Mouse (Mus musculus): ENCODE measurements around the gene Surf2. TPM values are rescaled to one million over a fixed set of nuclear protein-coding genes. Genes with fewer than 3 reads are reported as not detected.

Surf2 gene
- total and polyA plus RNA-seq, 3 experiments: 28.7 to 77.1 (median 43.9) TPM

DNA sequence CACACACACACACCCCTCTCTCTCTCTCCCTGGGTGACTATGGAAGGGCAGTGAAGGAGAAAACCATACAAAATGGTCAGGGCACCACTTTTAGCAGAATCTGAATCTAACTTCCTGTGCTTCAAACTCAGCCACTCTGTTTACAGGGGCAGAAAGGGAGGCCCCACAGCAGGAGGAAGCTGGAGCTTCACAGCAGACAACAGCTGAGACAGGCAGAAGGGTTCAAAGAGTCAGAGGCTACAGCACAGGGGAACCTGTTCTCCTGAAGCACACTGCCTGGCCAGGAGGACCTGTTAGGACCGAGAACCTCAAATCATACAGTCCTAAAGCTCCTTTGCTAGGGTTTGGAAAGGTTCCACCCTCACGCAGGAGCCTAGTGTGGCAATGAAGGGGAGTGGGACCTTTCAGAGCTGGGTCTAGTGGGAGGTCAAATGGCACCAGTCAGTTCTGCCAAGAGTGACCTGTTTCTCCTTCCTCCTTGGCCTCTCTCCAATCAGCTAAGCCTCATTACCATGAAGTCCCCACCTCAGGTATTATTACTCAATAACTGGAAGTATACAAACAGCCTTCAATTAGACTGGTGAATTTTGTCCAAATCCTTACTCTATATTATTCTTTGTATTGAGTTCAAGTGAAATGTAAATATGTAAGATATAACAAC is 38.7 kb downstream of the Surf2 start:
- in situ Hi-C loops (cut with MboI; ENCODE audit: low pct_ligation_motif_present, low pct_unique_long_range_greater_than_20kb, low sequenced_read_pairs) (no loop called here), dilution Hi-C loops (cut with MboI; ENCODE audit: extremely low pct_ligation_motif_present, extremely low pct_unique_long_range_greater_than_20kb, low sequenced_read_pairs) (no loop called here)
- Histone ChIP-seq H3K27ac (ENCODE audit: insufficient read depth, low read depth) (no peak overlapping the region), H3K4me2 (ENCODE audit: insufficient read depth, low read depth, poor library complexity, severe bottlenecking) (no peak overlapping the region), H3K27me3 (replicated peaks) (no peaks in the 10 kb centered on the region), H3K9me3 (replicated peaks; ENCODE audit: low read length) (no peaks in the 10 kb centered on the region), H3K4me1 (ENCODE audit: control insufficient read depth in 1 of 2, insufficient read depth in 2 of 2) (peaks cover 0 to 5% of the 10 kb centered on the region in 2 experiments; a peak in 1 of 4 replicates), H3K4me3 (replicated peaks in 1 of 3; ENCODE audit: low read depth in 2 of 3, low read length in 2 of 3, poor library complexity in 1 of 3) (no peak overlapping the region), H3K9ac (ENCODE audit: insufficient read depth, low read depth) (no peak overlapping the region), H3K79me2 (replicated peaks; ENCODE audit: control insufficient read depth, extremely low read depth, insufficient read depth, poor library complexity, severe bottlenecking) (no peaks in the 10 kb centered on the region), H3K36me3 (replicated peaks in 1 of 2; ENCODE audit: control insufficient read depth in 1 of 2, insufficient read depth in 1 of 2, low read length in 1 of 2) (peaks cover 71 to 92% of the 10 kb centered on the region in 2 experiments)
- no peak for DNase-seq (ENCODE audit: extremely low read depth)
- TF ChIP-seq E2F4 (IDR thresholded peaks at IDR 0.05; ENCODE audit: insufficient replicate concordance, low read depth, low read length) (no peak), POLR2AphosphoS2 (IDR thresholded peaks at IDR 0.05; ENCODE audit: low read depth, low read length) (no peak)

DNA sequence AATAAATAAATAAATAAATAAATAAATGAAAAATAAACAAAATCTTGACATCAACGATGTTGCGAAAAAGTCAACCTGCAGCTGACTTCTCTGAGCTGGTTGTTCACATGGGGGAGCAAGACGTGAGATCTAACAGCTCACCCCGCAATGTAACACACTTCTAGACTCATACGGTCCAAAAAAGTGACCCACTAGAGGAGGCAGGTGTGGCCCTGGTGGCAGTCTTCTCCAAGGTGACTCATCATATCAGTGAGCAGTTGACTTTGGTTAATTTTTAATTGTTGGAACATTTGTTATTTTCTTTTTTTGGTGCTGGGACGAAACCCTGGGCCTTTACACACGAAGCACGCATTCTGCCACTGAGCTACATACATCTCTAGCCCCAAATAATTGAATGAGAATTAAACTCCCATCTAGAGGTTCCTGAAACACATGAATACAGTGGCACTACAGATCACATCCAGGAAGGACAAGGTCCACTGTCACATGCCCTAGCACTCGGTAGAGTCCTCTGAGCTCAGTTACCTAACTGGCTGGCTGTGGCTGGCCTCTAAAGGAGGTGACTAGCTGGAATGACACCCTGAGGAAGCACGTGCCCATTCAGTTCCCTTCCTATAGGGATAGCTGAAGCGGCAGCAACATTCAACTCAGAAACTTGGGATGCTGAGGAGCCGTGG is 40.8 kb downstream of the Surf2 start:
- in situ Hi-C loops (cut with MboI; ENCODE audit: low pct_ligation_motif_present, low pct_unique_long_range_greater_than_20kb, low sequenced_read_pairs): no loop called here
- Histone ChIP-seq H3K4me2 (ENCODE audit: insufficient read depth, low read depth, poor library complexity, severe bottlenecking) (no peak overlapping the region), H3K27ac (ENCODE audit: insufficient read depth, low read depth) (no peak overlapping the region), H3K4me3 (replicated peaks in 1 of 3; ENCODE audit: low read depth in 2 of 3, low read length in 2 of 3, poor library complexity in 1 of 3) (no peak overlapping the region), H3K36me3 (replicated peaks in 1 of 2; ENCODE audit: control insufficient read depth in 1 of 2, insufficient read depth in 1 of 2, low read length in 1 of 2) (peaks cover 77 to 92% of the 10 kb centered on the region in 2 experiments), H3K9ac (ENCODE audit: insufficient read depth, low read depth) (no peak overlapping the region), H3K79me2 (replicated peaks; ENCODE audit: control insufficient read depth, extremely low read depth, insufficient read depth, poor library complexity, severe bottlenecking) (peaks cover 3% of the 10 kb centered on the region), H3K9me3 (replicated peaks; ENCODE audit: low read length) (no peaks in the 10 kb centered on the region), H3K27me3 (replicated peaks) (no peaks in the 10 kb centered on the region), H3K4me1 (ENCODE audit: control insufficient read depth in 1 of 2, insufficient read depth in 2 of 2) (peaks cover 0 to 10% of the 10 kb centered on the region in 2 experiments; a peak in 2 of 4 replicates)
- DNase-seq (ENCODE audit: extremely low read depth): no peak
- dilution Hi-C loops (cut with MboI; ENCODE audit: extremely low pct_ligation_motif_present, extremely low pct_unique_long_range_greater_than_20kb, low sequenced_read_pairs): no loop called here
- TF ChIP-seq USF1 (IDR thresholded peaks at IDR 0.05; ENCODE audit: low read depth, low read length): no peak
- no peak for TF ChIP-seq UBTF (IDR thresholded peaks at IDR 0.05; ENCODE audit: low read depth, low read length)
- no peak for TF ChIP-seq SIN3A (IDR thresholded peaks at IDR 0.05; ENCODE audit: low read length)

DNA sequence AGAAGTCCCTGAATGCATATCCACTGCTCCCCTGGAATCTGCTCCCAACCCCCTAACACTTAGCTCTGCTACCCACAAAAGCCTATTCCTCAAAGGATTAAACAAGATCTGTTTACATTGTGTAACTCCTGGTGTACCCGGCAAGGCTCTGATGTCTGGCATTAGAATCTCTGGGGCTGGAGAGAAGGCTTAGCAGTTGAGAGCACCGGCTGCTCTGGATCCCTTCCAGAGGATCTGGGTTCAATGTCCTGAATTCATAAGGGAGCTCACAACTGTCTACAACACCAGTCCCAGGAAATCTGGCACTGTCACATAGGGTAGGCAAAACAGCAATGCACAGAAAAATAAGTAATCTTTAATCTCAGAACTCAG is 41.3 kb downstream of the Surf2 start:
- dilution Hi-C loops (cut with MboI; ENCODE audit: extremely low pct_ligation_motif_present, extremely low pct_unique_long_range_greater_than_20kb, low sequenced_read_pairs) (no loop called here), in situ Hi-C loops (cut with MboI; ENCODE audit: low pct_ligation_motif_present, low pct_unique_long_range_greater_than_20kb, low sequenced_read_pairs) (no loop called here)
- DNase-seq (ENCODE audit: extremely low read depth): no peak
- Histone ChIP-seq H3K4me1 (ENCODE audit: control insufficient read depth in 1 of 2, insufficient read depth in 2 of 2) (peaks cover 3 to 15% of the 10 kb centered on the region in 2 experiments; a peak in 3 of 4 replicates), H3K79me2 (replicated peaks; ENCODE audit: control insufficient read depth, extremely low read depth, insufficient read depth, poor library complexity, severe bottlenecking) (peaks cover 8% of the 10 kb centered on the region), H3K27ac (ENCODE audit: insufficient read depth, low read depth) (no peak overlapping the region), H3K9me3 (replicated peaks; ENCODE audit: low read length) (no peaks in the 10 kb centered on the region), H3K4me3 (replicated peaks in 1 of 3; ENCODE audit: low read depth in 2 of 3, low read length in 2 of 3, poor library complexity in 1 of 3) (no peak overlapping the region), H3K36me3 (replicated peaks in 1 of 2; ENCODE audit: control insufficient read depth in 1 of 2, insufficient read depth in 1 of 2, low read length in 1 of 2) (peaks cover 82 to 90% of the 10 kb centered on the region in 2 experiments), H3K9ac (ENCODE audit: insufficient read depth, low read depth) (no peak overlapping the region), H3K27me3 (replicated peaks) (no peaks in the 10 kb centered on the region), H3K4me2 (ENCODE audit: insufficient read depth, low read depth, poor library complexity, severe bottlenecking) (no peak overlapping the region)
- TF ChIP-seq SIN3A (IDR thresholded peaks at IDR 0.05; ENCODE audit: low read length) (no peak), ZC3H11A (IDR thresholded peaks at IDR 0.05; ENCODE audit: low read depth, low read length) (no peak), USF2 (conservative IDR thresholded peaks at IDR 0.05; ENCODE audit: low read depth, low read length) (no peak), ETS1 (conservative IDR thresholded peaks at IDR 0.05; ENCODE audit: low read depth, low read length) (no peak), CHD1 (IDR thresholded peaks at IDR 0.05; ENCODE audit: low read depth, low read length) (no peak), JUND (conservative IDR thresholded peaks at IDR 0.05; ENCODE audit: low read depth, low read length) (no peak), E2F4 (IDR thresholded peaks at IDR 0.05; ENCODE audit: insufficient replicate concordance, low read depth, low read length) (no peak), TBP (conservative IDR thresholded peaks at IDR 0.05; ENCODE audit: low read depth, low read length) (no peak), POLR2AphosphoS2 (IDR thresholded peaks at IDR 0.05; ENCODE audit: low read depth, low read length) (no peak), USF1 (IDR thresholded peaks at IDR 0.05; ENCODE audit: low read depth, low read length) (no peak), MYC (IDR thresholded peaks at IDR 0.05; ENCODE audit: low read depth, low read length) (no peak), PAX5 (IDR thresholded peaks at IDR 0.05; ENCODE audit: low read length) (no peak), IRF4 (IDR thresholded peaks at IDR 0.05; ENCODE audit: low read depth, low read length) (no peak), MAZ (IDR thresholded peaks at IDR 0.05; ENCODE audit: low read depth, low read length) (no peak), GABPA (IDR thresholded peaks at IDR 0.05; ENCODE audit: insufficient replicate concordance, low read depth, low read length) (no peak), ELF1 (IDR thresholded peaks at IDR 0.05; ENCODE audit: low read depth, low read length) (no peak), TCF12 (IDR thresholded peaks at IDR 0.05; ENCODE audit: low read depth, low read length) (no peak)

Measured in CH12.LX (cell line).